Mouse (Mus musculus) midbrain, embryonic 14.5 days (tissue): ENCODE measurements at regions not wholly inside any gene's neighbourhood (a gene's known extent, or its start where the extent isn't known, plus 50 kb on each side); places are given as distances from the start of the nearest gene placed in this dataset.
"Not testable (repeated sequence)": the region's sequence is repeated elsewhere in the genome, so short reads cannot be mapped to it uniquely, and the experiment has no call there.

ENCODE experiments used
- ATAC-seq: fragments of 200-750 bp; cut with Nextera tagmentation; 2 replicates; pipeline ENCODE4 v1.8.0; 2017; ENCODE audit warnings: moderate number of reproducible peaks, moderate library complexity; ENCODE audit not compliant: low FRiP score, low TSS enrichment
- DNase-seq: peaks from one replicate; pipeline ENCODE4 v3.0.0-alpha.2; 2015
- H3K27ac ChIP-seq: fragments of 300-500 bp; sonication (generic); replicated peaks from 2 replicates; pipeline ENCODE4 v1.5.1; 2014; ENCODE audit warnings: mild to moderate bottlenecking, low read depth, low read length, moderate library complexity
- H3K27me3 ChIP-seq: fragments of 300-500 bp; sonication (generic); 2 replicates; pipeline ENCODE4 v1.6.1; 2014; ENCODE audit warnings: low read length, control low read depth, mixed read lengths; ENCODE audit not compliant: control insufficient read depth, insufficient read depth
- H3K36me3 ChIP-seq: fragments of 300-500 bp; sonication (generic); 2 replicates; pipeline ENCODE4 v1.6.1; 2014; ENCODE audit warnings: low read length, control low read depth; ENCODE audit not compliant: control insufficient read depth, insufficient read depth
- H3K4me1 ChIP-seq: fragments of 300-500 bp; sonication (generic); 2 replicates; pipeline ENCODE4 v1.6.1; 2014; ENCODE audit warnings: mild to moderate bottlenecking, antibody characterized with exemption, low read length, control low read depth; ENCODE audit not compliant: control insufficient read depth, insufficient read depth
- H3K4me2 ChIP-seq: fragments of 300-500 bp; sonication (generic); 2 replicates; pipeline ENCODE4 v1.6.1; 2014; ENCODE audit warnings: mild to moderate bottlenecking, low read length, moderate library complexity
- H3K4me3 ChIP-seq: fragments of 300-500 bp; sonication (generic); replicated peaks from 2 replicates; pipeline ENCODE4 v1.5.1; 2014; ENCODE audit warnings: low read depth, low read length
- H3K9ac ChIP-seq: fragments of 300-500 bp; sonication (generic); replicated peaks from 2 replicates; pipeline ENCODE4 v1.6.1; 2014; ENCODE audit warnings: mild to moderate bottlenecking, low read length, moderate library complexity
- H3K9me3 ChIP-seq: fragments of 300-500 bp; sonication (generic); 2 replicates; pipeline ENCODE4 v1.6.1; 2016; ENCODE audit warnings: low read length, control low read depth, mixed read lengths; ENCODE audit not compliant: control insufficient read depth
- WGBS: fragments of 180-500 bp; shearing (Covaris S2); extraction: QIAGEN DNeasy Blood & Tissue Kit; methylation state at CpG from one replicate; pipeline ENCODE4 v1.1.7; 2014; 5-methylcytosine and 5-hydroxymethylcytosine counted together

DNA sequence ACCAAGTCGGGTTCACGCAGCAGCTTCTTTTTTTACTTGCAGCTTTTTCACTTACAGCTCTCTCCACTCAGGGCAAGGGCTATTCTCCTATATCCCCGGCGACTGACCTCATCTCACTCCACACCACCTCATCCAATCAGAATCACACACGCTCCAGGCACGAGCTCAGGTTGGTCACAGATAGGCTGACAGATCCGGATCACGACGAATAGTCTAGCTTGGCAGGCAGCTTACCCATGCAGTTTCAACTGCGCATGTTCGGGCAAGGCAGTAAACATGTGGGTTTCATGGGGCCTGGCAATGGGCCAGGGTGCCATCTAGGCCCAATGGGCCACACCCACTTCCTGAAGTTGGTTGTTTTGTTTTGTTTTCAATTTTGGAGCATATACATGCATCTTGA is 165.4 kb upstream of the Plcz1 start:
- not testable (repeated sequence) for H3K4me3 ChIP-seq, H3K27me3 ChIP-seq, ATAC-seq, H3K27ac ChIP-seq, H3K36me3 ChIP-seq, H3K9me3 ChIP-seq, H3K4me2 ChIP-seq, H3K4me1 ChIP-seq, DNase-seq, H3K9ac ChIP-seq
- 93% methylated on average over 11 of the region's 11 CpGs for WGBS

GRCm38 (mm10) chr6:140201356-140201755 is 160.1 kb upstream of the Plcz1 start:
- H3K4me2 ChIP-seq = no peak overlapping the region
- DNase-seq (no peak), ATAC-seq (no peak)
- WGBS = 76% methylated on average over 1 of the region's 1 CpGs
- H3K9me3 ChIP-seq = no peaks in the 10 kb centered on the region
- no peaks in the 10 kb centered on the region for H3K36me3 ChIP-seq
- no peaks in the 10 kb centered on the region for H3K27me3 ChIP-seq
- H3K4me1 ChIP-seq = no peaks in the 10 kb centered on the region
- H3K4me3 ChIP-seq = no peak overlapping the region
- H3K9ac ChIP-seq = no peak overlapping the region
- no peak overlapping the region for H3K27ac ChIP-seq

GRCm38 (mm10) chr6:140200322-140200721 is 159.1 kb upstream of the Plcz1 start:
- Histone ChIP-seq H3K9ac (no peak overlapping the region), H3K4me1 (no peaks in the 10 kb centered on the region), H3K27me3 (no peaks in the 10 kb centered on the region), H3K27ac (no peak overlapping the region), H3K4me2 (no peak overlapping the region), H3K9me3 (no peaks in the 10 kb centered on the region), H3K36me3 (no peaks in the 10 kb centered on the region), H3K4me3 (no peak overlapping the region)
- DNase-seq (no peak), ATAC-seq (no peak)
- 86% methylated on average over 5 of the region's 5 CpGs for WGBS

- WGBS = 93% methylated on average over 6 of the region's 6 CpGs
- H3K4me2 ChIP-seq = no peak overlapping the region
- no peaks in the 10 kb centered on the region for H3K36me3 ChIP-seq
- DNase-seq = no peak
- H3K4me1 ChIP-seq = peaks cover 5% of the 10 kb centered on the region; the same call in 1 of the 2 replicates
- H3K9me3 ChIP-seq = no peaks in the 10 kb centered on the region
- no peak overlapping the region for H3K4me3 ChIP-seq
- H3K27me3 ChIP-seq = no peaks in the 10 kb centered on the region
- no peak for ATAC-seq
- no peak overlapping the region for H3K9ac ChIP-seq
- no peak overlapping the region for H3K27ac ChIP-seq
Observed at GRCm38 (mm10) chr6:140198036-140198435, 156.8 kb upstream of the Plcz1 start.

- Histone ChIP-seq H3K27ac (no peak overlapping the region), H3K27me3 (no peaks in the 10 kb centered on the region), H3K4me1 (peaks cover 6% of the 10 kb centered on the region; the same call in 1 of the 2 replicates), H3K9ac (no peak overlapping the region), H3K4me3 (no peak overlapping the region), H3K4me2 (no peak overlapping the region), H3K9me3 (no peaks in the 10 kb centered on the region), H3K36me3 (no peaks in the 10 kb centered on the region)
- ATAC-seq (no peak), DNase-seq (no peak)
- WGBS = 85% methylated on average over 8 of the region's 8 CpGs
Observed at GRCm38 (mm10) chr6:140197113-140197675, 155.9 kb upstream of the Plcz1 start.

DNA sequence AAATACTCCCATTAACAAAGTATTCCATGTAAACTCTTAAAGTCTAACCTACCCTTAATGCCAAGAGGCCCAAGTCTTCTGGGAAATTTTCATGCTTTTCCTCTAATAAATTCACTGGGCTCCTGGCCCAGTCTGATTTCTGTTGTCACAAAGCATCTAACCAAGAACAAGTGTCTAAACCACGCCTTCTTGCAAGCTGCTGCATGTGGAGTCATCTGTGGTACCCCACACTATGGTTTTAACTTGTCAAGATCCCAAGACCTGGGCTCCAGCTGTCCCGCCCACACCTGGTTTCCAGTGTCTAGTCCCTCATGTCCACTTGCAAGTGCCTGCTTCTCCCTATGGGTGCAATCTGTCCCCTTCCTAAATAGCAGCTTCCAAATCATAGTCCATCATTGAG is 153.0 kb upstream of the Plcz1 start:
- Histone ChIP-seq H3K27me3 (no peaks in the 10 kb centered on the region), H3K27ac (no peak overlapping the region)
- WGBS = 93% methylated on average over 2 of the region's 2 CpGs

DNA sequence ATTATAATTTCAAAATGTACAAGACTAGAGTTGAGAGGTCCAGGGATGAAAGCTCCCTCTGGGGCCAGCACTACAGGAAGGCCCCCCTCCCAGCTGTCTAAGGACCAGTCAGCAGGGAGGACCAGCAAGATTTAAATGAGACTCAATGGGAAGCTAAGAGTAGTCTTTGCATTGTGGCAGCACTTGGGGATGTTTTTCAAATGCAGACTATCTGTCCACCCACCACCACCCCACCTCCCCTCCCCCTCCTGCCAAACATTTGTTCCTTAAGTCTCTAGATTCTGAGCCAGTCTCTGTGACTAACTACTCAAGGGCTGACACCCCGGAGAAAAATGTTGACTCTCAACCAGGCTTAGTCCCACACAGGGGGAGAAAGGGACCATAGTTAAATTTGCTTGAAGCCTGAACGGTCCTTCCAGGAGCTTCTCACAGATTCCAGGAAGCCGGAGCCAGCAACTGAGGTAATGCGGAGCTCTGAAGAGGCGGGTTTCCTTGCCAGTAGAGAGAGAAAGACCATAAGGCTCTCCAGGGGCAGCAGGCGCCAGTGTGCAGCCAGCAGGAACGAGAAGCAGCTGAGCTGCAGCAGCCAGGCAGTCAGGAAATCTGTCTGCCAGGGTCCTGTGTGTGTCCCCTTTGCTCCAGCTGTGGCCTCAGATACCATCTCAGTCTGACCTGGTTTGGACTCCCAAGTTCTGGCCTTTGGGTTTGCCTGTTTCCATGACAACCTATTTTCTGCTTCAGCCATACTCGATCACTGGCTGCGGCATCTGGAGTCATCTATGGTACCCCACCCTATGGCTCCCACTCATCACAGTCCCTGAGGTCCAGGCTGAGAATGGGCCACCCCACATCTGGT is 152.1 kb upstream of the Plcz1 start:
- H3K9ac ChIP-seq = no peak overlapping the region
- H3K4me2 ChIP-seq = no peak overlapping the region
- no peaks in the 10 kb centered on the region for H3K9me3 ChIP-seq
- H3K27ac ChIP-seq = no peak overlapping the region
- peak; percentile 44 for DNase-seq
- H3K4me3 ChIP-seq = no peak overlapping the region
- no peak for ATAC-seq
- peaks cover 6% of the 10 kb centered on the region; the same call in 1 of the 2 replicates for H3K4me1 ChIP-seq
- WGBS = 16% methylated on average over 9 of the region's 9 CpGs
- no peaks in the 10 kb centered on the region for H3K36me3 ChIP-seq
- H3K27me3 ChIP-seq = no peaks in the 10 kb centered on the region

More for the DNA sequence above, 153.0 kb upstream of the Plcz1 start:
- no peaks in the 10 kb centered on the region for H3K9me3 ChIP-seq
- no peaks in the 10 kb centered on the region for H3K36me3 ChIP-seq
- no peak for ATAC-seq
- peaks cover 6% of the 10 kb centered on the region; the same call in 1 of the 2 replicates for H3K4me1 ChIP-seq
- no peak overlapping the region for H3K9ac ChIP-seq
- no peak overlapping the region for H3K4me2 ChIP-seq
- DNase-seq = no peak
- H3K4me3 ChIP-seq = no peak overlapping the region

DNA sequence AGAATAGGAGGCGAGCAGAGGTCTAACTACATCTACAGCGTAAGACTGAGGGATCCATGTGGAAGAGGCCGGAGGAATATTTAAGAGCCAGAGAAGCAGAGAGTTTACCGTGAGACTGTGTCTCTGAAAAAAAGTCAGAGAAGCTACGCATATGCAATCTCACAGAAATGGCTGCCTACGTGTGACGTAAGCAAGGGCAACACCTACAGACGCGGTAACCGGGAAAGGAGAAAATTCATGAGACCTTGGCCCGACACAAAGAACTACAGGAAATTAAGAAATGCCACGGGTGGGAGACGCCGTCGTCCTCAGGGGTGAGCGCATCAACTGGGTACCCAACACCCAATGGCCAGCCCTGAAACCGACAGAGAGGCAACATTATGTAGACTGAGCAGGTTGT is 151.3 kb upstream of the Plcz1 start:
- Histone ChIP-seq H3K4me2 (no peak overlapping the region), H3K27ac (no peak overlapping the region), H3K27me3 (no peaks in the 10 kb centered on the region), H3K4me1 (peaks cover 6% of the 10 kb centered on the region; the same call in 1 of the 2 replicates), H3K4me3 (no peak overlapping the region), H3K36me3 (no peaks in the 10 kb centered on the region), H3K9me3 (no peaks in the 10 kb centered on the region), H3K9ac (no peak overlapping the region)
- DNase-seq (no peak), ATAC-seq (no peak)
- 82% methylated on average over 17 of the region's 17 CpGs for WGBS

GRCm38 (mm10) chr6:140191341-140191740 is 150.1 kb upstream of the Plcz1 start:
- no peaks in the 10 kb centered on the region for H3K36me3 ChIP-seq
- H3K27me3 ChIP-seq = no peaks in the 10 kb centered on the region
- H3K9me3 ChIP-seq = no peaks in the 10 kb centered on the region
- 88% methylated on average over 4 of the region's 4 CpGs for WGBS
- H3K4me2 ChIP-seq = no peak overlapping the region
- H3K4me1 ChIP-seq = peaks cover 6% of the 10 kb centered on the region; the same call in 1 of the 2 replicates
- no peak for ATAC-seq
- H3K27ac ChIP-seq = no peak overlapping the region
- H3K9ac ChIP-seq = no peak overlapping the region
- H3K4me3 ChIP-seq = no peak overlapping the region
- DNase-seq = no peak
